Mouse (Mus musculus) ES-Bruce4 (cell line): Measurements from ENCODE around the gene Gm10837. TPM values are rescaled to one million over a fixed set of nuclear protein-coding genes. Genes with fewer than 3 reads are reported as not detected.
"Not testable (repeated sequence)": the region's sequence is repeated elsewhere in the genome, so short reads cannot be mapped to it uniquely, and the experiment has no call there.

Experiments used
- H3K27ac ChIP-seq: 2 replicates; pipeline ENCODE4 v1.5.1; 2012; ENCODE audit warnings: low read length, inconsistent platforms; ENCODE audit not compliant: insufficient read depth
- H3K27me3 ChIP-seq: 2 replicates; pipeline ENCODE4 v1.6.1; 2012; ENCODE audit warnings: mild to moderate bottlenecking, low read length, inconsistent platforms; ENCODE audit not compliant: control insufficient read depth, poor library complexity, insufficient read depth, severe bottlenecking
- H3K36me3 ChIP-seq: 2 replicates; pipeline ENCODE4 v1.6.1; 2012; ENCODE audit warnings: inconsistent platforms, mild to moderate bottlenecking, low read length, moderate library complexity; ENCODE audit not compliant: control insufficient read depth, poor library complexity, insufficient read depth, severe bottlenecking
- H3K4me1 ChIP-seq: one replicate; pipeline ENCODE4 v1.8.1; 2011; ENCODE audit warnings: low read length; ENCODE audit not compliant: control insufficient read depth, insufficient read depth
- H3K4me3 ChIP-seq: 2 replicates; pipeline ENCODE4 v1.5.1; 2011; ENCODE audit warnings: low read depth, mild to moderate bottlenecking, low read length
- H3K9ac ChIP-seq: 2 replicates; pipeline ENCODE4 v1.6.1; 2012; ENCODE audit warnings: low read depth, mild to moderate bottlenecking, inconsistent platforms; ENCODE audit not compliant: poor library complexity, severe bottlenecking
- H3K9me3 ChIP-seq: replicated peaks from 2 replicates; pipeline ENCODE4 v1.6.1; 2012; ENCODE audit warnings: mild to moderate bottlenecking, low read length, inconsistent platforms; ENCODE audit not compliant: control insufficient read depth, poor library complexity, insufficient read depth, severe bottlenecking
- CTCF ChIP-seq: IDR thresholded peaks from one replicate; pipeline ENCODE4 v1.8.1; 2011; ENCODE audit warnings: low read depth, low read length
- EP300 ChIP-seq: IDR thresholded peaks from 2 replicates; pipeline ENCODE4 v1.6.1; 2011; ENCODE audit warnings: low read depth, low read length; ENCODE audit not compliant: insufficient read depth
- POLR2A ChIP-seq: IDR thresholded peaks from one replicate; pipeline ENCODE4 v1.8.1; 2011; ENCODE audit warnings: low read length; ENCODE audit not compliant: insufficient read depth
- polyA plus RNA-seq: library from polyadenylated mRNA; stranded (reverse); fragments of >200 nt; gene quantifications from 2 replicates; pipeline ENCODE4 v1.2.4, GENCODE M21; 2011; ENCODE audit warnings: low read depth; ENCODE audit not compliant: missing spikeins, insufficient read depth, insufficient read length

The Gm10837 gene
- polyA plus RNA-seq, 1 experiment, result not detected

DNA sequence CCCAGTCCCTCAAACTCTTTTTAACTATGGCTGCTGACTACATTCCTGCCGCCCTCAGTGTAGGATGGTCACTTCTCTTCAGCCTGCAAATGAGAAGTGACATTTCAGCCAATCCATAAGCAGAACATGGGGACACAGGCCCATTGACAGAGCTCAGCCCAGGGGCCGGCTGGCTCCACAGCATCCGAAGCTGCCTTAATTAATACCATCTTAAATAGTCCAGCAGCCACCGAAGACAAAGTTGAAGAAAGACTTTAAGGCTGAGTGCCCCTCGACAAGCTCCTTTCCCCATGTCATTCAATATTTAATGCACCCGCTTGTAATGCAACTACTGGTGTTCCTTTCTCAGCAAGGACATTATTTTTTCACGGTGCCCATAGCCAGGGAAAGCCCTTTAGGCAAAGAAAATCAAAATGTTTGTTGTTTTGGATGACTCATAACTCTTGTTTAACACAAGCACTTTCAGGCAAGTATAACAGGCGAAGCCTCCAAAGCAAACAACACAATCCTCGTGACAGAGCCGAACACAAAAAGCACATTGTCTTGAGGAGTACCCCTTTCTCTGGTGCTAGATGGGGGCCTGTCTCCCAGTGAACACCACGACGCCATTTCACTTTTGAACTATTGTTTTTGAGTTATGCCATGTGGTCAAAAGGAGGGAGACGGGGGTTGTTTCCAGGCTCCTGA, 37.5 kb upstream of the Gm10837 start:
- TF ChIP-seq CTCF, result no peak
- no peak for TF ChIP-seq POLR2A
- TF ChIP-seq EP300, result no peak
- peak overlapping the region; percentile 29; the same call in 1 of the 2 replicates for H3K9ac ChIP-seq
- H3K27me3 ChIP-seq, result 0 out of 2 replicates have a peak, but pooled peaks cover 4% of the 10 kb centered on the region
- H3K27ac ChIP-seq, result no peak overlapping the region
- H3K4me3 ChIP-seq, result no peak overlapping the region
- H3K4me1 ChIP-seq, result no peaks in the 10 kb centered on the region
- no peaks in the 10 kb centered on the region for H3K36me3 ChIP-seq
- no peaks in the 10 kb centered on the region for H3K9me3 ChIP-seq

DNA sequence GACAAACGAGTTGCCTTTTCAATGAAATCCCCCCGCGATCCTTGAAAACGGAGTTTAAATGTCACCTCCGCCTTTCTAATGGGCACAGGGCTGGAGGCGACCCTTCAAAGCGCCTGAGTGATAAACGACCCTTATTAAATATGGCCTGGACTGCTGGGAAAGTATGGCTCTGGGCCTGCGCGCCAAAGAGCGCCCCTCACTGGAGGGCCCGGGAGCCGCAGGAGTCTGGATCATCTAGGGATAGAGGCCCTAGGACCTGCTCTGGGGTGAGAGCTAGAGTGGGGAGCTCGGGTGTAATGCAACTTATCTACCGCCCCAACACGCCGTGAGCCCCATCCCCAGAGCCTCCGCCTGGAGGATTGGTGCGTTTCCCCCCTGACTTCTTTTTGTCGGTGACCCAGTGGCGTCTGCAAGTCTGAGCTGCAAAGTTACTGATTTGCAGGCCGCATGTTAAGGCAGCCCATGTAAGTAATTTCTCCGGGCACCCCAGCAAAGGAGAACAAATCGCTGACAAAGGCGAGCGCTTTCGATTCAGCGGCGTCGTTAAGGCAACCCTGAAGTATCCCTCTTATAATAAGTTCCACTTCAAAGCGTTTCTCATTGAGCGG, 36.9 kb upstream of the Gm10837 start:
- TF ChIP-seq CTCF (peak; percentile 72), EP300 (no peak)
- no peak overlapping the region for H3K27ac ChIP-seq
- 0 out of 2 replicates have a peak, but pooled peaks cover 4% of the 10 kb centered on the region for H3K27me3 ChIP-seq
- no peaks in the 10 kb centered on the region for H3K9me3 ChIP-seq
- peak overlapping the region; percentile 31; the same call in 1 of the 2 replicates for H3K9ac ChIP-seq
- peak overlapping the region; percentile 21; the same call in 1 of the 2 replicates for H3K4me3 ChIP-seq
- no peaks in the 10 kb centered on the region for H3K4me1 ChIP-seq
- no peaks in the 10 kb centered on the region for H3K36me3 ChIP-seq

DNA sequence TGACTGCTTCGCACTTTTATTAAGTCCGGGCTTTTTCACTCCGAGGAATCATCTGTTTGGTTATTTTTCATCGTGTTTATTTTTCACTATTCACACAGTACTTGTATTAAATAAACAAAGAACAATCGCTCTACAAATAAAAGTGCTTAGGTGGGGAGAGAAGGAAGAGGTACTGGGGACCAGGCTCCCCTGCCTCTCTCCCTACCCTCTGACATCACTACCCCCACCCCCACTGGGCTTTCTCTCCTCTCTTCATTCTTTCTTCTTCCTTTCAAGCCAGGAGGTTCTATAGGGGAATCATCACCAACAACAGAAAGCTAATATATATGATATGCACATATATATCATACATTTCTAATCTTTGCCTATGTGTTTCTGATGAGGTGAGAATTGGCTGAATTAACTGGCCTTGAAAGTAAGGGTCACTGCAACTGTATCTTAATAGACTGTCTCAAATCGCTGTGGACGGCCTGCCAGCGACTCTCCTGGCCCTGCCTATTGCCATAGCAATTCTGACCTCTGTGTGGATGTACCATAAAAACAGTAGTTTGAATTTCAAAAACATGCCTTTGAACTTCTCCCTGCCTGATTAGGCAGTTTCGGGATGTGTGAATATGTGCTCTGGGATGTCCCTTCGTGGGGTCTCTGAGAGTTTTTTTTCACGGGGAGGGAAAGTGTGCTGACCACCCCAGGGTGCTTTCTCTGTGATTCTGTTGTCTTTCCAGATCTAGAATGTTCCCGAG, 36.2 kb upstream of the Gm10837 start:
- no peaks in the 10 kb centered on the region for H3K9me3 ChIP-seq
- H3K27me3 ChIP-seq, result 0 out of 2 replicates have a peak, but pooled peaks cover 4% of the 10 kb centered on the region
- H3K9ac ChIP-seq, result peak overlapping the region; percentile 31; the same call in 1 of the 2 replicates
- H3K36me3 ChIP-seq, result no peaks in the 10 kb centered on the region
- H3K27ac ChIP-seq, result no peak overlapping the region
- no peak for TF ChIP-seq POLR2A
- TF ChIP-seq CTCF, result no peak
- no peak for TF ChIP-seq EP300
- no peak overlapping the region for H3K4me3 ChIP-seq
- no peaks in the 10 kb centered on the region for H3K4me1 ChIP-seq

DNA sequence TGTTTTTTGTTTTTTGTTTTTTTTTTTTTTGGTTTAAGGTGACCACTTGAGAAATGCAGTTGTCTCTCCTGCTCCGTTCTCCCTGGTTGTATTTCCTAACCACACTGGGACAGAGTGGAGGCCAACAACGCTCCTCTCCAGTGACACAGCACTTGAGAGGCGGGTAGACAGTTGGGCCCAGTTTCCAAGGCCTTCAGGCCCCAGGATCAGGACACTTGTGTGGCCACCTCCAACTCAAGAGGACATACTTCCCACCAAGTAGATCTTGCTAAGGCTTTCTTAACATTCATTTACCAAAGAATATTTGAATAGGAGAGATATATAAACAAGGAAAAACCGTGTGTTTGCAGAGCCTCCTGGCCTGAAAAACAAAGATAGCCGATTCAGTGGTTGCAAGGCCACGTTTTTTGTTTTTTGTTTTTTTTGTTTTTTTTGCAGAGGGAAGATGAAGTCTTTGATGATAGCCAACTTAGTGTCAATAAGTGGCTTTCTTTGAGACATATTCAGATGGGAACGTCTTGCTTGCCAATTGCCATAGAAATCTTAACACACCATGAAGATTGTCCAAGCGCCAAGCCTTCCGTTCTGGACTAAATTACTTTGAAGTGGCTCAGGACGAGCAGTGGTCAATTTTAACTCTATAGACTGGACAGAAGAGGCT, 35.4 kb upstream of the Gm10837 start:
- H3K4me1 ChIP-seq, result no peaks in the 10 kb centered on the region
- H3K9ac ChIP-seq, result no peak overlapping the region
- H3K36me3 ChIP-seq, result no peaks in the 10 kb centered on the region
- TF ChIP-seq POLR2A, result no peak
- TF ChIP-seq CTCF, result no peak
- no peak for TF ChIP-seq EP300
- no peak overlapping the region for H3K4me3 ChIP-seq
- 0 out of 2 replicates have a peak, but pooled peaks cover 4% of the 10 kb centered on the region for H3K27me3 ChIP-seq
- H3K9me3 ChIP-seq, result no peaks in the 10 kb centered on the region
- no peak overlapping the region for H3K27ac ChIP-seq

DNA sequence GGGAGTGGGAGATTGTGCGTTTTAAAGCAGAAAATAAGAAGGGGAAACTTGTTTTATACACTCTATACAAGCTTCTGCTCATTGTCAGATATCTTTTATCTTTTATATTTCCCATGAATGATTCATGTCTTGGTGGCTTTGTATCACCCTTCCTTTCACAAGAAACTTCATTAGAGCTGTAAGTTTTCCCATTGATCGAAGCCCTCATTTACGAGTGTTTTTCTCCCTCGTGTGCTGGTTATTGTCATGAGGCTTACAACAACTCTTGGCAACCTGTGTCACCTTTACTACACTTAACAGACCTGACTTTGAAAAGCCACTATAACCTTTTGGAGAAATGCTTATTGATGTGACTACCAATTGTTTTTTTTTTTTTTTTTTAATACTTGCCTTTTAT, 34.8 kb upstream of the Gm10837 start:
- Histone ChIP-seq H3K9me3 (no peaks in the 10 kb centered on the region), H3K27ac (no peak overlapping the region), H3K36me3 (no peaks in the 10 kb centered on the region), H3K4me1 (no peaks in the 10 kb centered on the region), H3K4me3 (no peak overlapping the region), H3K9ac (no peak overlapping the region), H3K27me3 (0 out of 2 replicates have a peak, but pooled peaks cover 1% of the 10 kb centered on the region)
- TF ChIP-seq EP300 (no peak), POLR2A (no peak), CTCF (no peak)

DNA sequence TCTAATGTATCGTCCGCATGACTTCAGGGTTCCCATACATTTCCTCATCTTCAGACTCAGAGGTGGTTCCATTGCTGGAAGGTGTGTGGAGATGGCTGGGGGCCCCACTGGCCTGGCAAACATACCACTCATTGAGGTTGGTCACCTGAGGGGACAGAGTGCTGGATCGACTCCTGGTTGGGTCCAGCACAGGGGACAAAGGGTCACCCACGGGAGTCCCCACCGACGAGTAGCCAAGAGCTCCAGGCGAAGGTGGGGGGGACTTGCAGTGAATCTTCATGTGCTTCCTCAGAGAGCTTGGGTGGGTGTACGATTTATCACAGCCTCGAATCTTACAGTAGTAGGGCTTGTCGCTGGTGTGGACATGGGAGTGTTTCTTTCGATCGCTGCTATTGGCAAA, 31.1 kb upstream of the Gm10837 start:
- not testable (repeated sequence) for H3K9me3 ChIP-seq, H3K27ac ChIP-seq, H3K36me3 ChIP-seq, H3K27me3 ChIP-seq, H3K9ac ChIP-seq, H3K4me1 ChIP-seq, H3K4me3 ChIP-seq
